Mouse (Mus musculus) E14TG2a.4 (cell line): Measurements from ENCODE around the gene Preb.

ENCODE experiments used
- CTCF ChIP-seq: conservative IDR thresholded peaks from 2 replicates; pipeline ENCODE4 v1.5.1; 2014; ENCODE audit warnings: low read length
- NANOG ChIP-seq: IDR thresholded peaks from 2 replicates; pipeline ENCODE4 v1.6.1; 2014; ENCODE audit warnings: borderline replicate concordance, low read length, mixed read lengths

- TF ChIP-seq NANOG (no peak), CTCF (peak; percentile 29)
These were observed 17.2 kb downstream of the Preb start for GRCm38 (mm10) chr5:30943004-30943403.
